Mouse (Mus musculus): ENCODE measurements around the gene Cela3b. TPM values are rescaled to one million over a fixed set of nuclear protein-coding genes. Genes with fewer than 3 reads are reported as not detected.

Cela3b gene
- 16.6 and 59.5 TPM in 2 replicates for total RNA-seq (2014; rRNA removed)
- 0.42 and 1.0 TPM in 2 replicates for polyA plus RNA-seq (2012; rRNA removed)

DNA sequence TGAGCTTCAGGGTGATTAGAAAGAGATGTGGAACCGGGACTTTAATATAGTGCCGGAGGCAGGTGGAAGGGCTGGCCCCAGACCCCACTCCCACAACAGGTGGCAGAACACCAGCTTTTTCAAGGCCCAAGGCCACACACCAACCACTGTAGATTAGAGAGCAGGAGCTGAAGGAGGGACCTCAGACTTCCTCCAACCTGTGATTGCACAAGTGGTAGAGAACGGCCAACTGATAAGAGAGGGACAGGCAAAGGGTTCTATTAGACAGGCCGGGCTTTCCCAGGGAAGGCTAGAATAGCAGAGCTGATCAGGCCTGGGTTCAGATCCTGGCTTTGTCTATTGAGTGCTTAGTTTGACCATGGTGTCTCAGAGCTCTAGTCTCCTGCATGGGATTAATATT is at the start of gene Cela3b:
TSS of gene Cela3b (minus strand) at position 39 of the 400 bp plus-strand sequence.
- H3K27me3 ChIP-seq (ENCODE audit: control insufficient read depth, insufficient read depth, low read length) = no peaks in the 10 kb centered on the region
- peak; percentile 53 for DNase-seq (ENCODE audit: extremely low read depth, low read depth, low spot score)
- no peak within 1 kb of the TSS for H3K27ac ChIP-seq (replicated peaks; ENCODE audit: insufficient read depth, low read depth, low read length)
- no peak within 1 kb of the TSS for H3K9ac ChIP-seq (ENCODE audit: low read depth, low read length)
- 53% methylated on average over 4 of the region's 4 CpGs for WGBS
- H3K4me3 ChIP-seq (ENCODE audit: insufficient read depth, low read depth, low read length) = no peak within 1 kb of the TSS
- no peaks in the 10 kb centered on the region for H3K36me3 ChIP-seq (ENCODE audit: control insufficient read depth, insufficient read depth, low read length)
- H3K4me1 ChIP-seq (ENCODE audit: control insufficient read depth, insufficient read depth, low read length) = no peaks in the 10 kb centered on the region
- TF ChIP-seq CTCF (IDR thresholded peaks at IDR 0.05; ENCODE audit: low read depth, low read length) (no peak), POLR2A (IDR thresholded peaks at IDR 0.05; ENCODE audit: extremely low read depth, insufficient read depth, low read length) (no peak)
- H3K79me2 ChIP-seq (ENCODE audit: control insufficient read depth, insufficient read depth, low read length) = no peaks in the 10 kb centered on the region

DNA sequence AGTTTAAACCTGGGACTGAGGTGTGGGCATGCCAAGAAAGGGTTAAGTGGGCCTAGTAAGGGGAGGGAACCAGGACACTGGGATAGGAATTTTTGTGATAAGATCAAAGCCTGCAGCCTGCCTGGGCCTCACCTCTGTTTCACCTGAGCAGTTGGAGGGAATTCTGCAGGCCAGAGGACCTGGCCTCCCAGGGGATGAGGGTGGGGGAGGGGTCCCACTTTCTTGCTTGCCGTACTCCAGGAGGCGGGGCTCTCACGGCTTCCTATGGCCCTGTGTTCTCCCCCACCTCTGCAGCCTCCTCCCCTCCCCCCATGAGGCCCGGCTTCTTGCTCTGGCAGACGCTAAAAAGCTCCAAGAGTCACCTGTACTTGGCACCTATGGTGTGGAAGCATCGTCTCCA is 49.4 kb upstream of the Cela3b start:
- H3K27me3 ChIP-seq (ENCODE audit: control insufficient read depth, insufficient read depth, low read length) = no peaks in the 10 kb centered on the region
- no peak overlapping the region for H3K4me3 ChIP-seq (ENCODE audit: insufficient read depth, low read depth, low read length)
- DNase-seq (ENCODE audit: extremely low read depth, low read depth, low spot score) = no peak
- H3K4me1 ChIP-seq (ENCODE audit: control insufficient read depth, insufficient read depth, low read length) = peaks cover 18% of the 10 kb centered on the region
- no peak for TF ChIP-seq CTCF (IDR thresholded peaks at IDR 0.05; ENCODE audit: low read depth, low read length)
- H3K9ac ChIP-seq (ENCODE audit: low read depth, low read length) = no peak overlapping the region
- no peaks in the 10 kb centered on the region for H3K36me3 ChIP-seq (ENCODE audit: control insufficient read depth, insufficient read depth, low read length)
- no peaks in the 10 kb centered on the region for H3K79me2 ChIP-seq (ENCODE audit: control insufficient read depth, insufficient read depth, low read length)
- WGBS = 24% methylated on average over 6 of the region's 6 CpGs
- no peak overlapping the region for H3K27ac ChIP-seq (replicated peaks; ENCODE audit: insufficient read depth, low read depth, low read length)

DNA sequence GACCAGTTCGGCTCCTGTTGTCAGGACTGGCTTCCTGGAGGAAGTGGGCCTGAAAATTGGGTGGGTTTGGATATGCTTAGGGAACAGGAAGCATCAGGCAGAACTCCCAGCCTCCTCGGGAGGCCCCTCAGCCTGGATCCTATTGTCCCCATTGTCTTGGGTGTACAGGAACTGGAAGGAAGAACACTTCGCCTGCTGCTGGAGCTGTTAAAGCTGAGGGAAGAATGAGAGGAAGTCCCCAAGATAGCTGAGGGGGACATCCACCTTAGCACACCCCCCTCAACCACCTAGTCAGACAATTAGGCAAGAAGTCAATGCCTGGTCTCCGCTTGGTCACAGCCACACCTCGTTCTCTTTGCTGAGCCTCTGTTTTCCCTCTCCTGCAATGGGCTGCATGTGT is 48.0 kb upstream of the Cela3b start:
- no peak overlapping the region for H3K9ac ChIP-seq (ENCODE audit: low read depth, low read length)
- H3K79me2 ChIP-seq (ENCODE audit: control insufficient read depth, insufficient read depth, low read length) = no peaks in the 10 kb centered on the region
- H3K27me3 ChIP-seq (ENCODE audit: control insufficient read depth, insufficient read depth, low read length) = no peaks in the 10 kb centered on the region
- peaks cover 18% of the 10 kb centered on the region for H3K4me1 ChIP-seq (ENCODE audit: control insufficient read depth, insufficient read depth, low read length)
- no peak for DNase-seq (ENCODE audit: extremely low read depth, low read depth, low spot score)
- peak overlapping the region; percentile 32 for H3K27ac ChIP-seq (replicated peaks; ENCODE audit: insufficient read depth, low read depth, low read length)
- no peak overlapping the region for H3K4me3 ChIP-seq (ENCODE audit: insufficient read depth, low read depth, low read length)
- H3K36me3 ChIP-seq (ENCODE audit: control insufficient read depth, insufficient read depth, low read length) = no peaks in the 10 kb centered on the region
- no peak for TF ChIP-seq POLR2A (IDR thresholded peaks at IDR 0.05; ENCODE audit: extremely low read depth, insufficient read depth, low read length)
- no peak for TF ChIP-seq CTCF (IDR thresholded peaks at IDR 0.05; ENCODE audit: low read depth, low read length)
- WGBS = 72% methylated on average over 5 of the region's 5 CpGs

DNA sequence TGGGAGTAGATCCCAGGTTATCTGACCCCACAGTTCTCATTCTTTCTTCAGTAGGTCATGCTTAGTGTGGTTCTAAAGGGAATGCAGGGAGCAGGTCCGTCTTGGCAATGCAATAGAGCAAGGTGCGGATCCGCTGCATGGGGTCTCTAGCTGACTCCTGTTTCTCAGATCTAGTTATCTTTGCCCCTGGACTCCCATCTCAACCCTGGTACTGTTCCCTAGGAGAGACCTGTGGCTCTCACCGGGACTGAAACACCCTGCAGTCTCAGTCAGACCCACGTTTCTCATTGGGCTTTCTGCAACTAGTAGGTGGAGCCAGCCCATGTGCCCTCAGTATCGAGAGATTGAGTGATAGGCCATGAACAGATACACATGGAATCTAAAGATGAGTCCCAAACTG is 47.3 kb upstream of the Cela3b start:
- TF ChIP-seq POLR2A (IDR thresholded peaks at IDR 0.05; ENCODE audit: extremely low read depth, insufficient read depth, low read length) (no peak), CTCF (IDR thresholded peaks at IDR 0.05; ENCODE audit: low read depth, low read length) (no peak)
- DNase-seq (ENCODE audit: extremely low read depth, low read depth, low spot score) = no peak
- Histone ChIP-seq H3K4me3 (ENCODE audit: insufficient read depth, low read depth, low read length) (no peak overlapping the region), H3K79me2 (ENCODE audit: control insufficient read depth, insufficient read depth, low read length) (peaks cover 4% of the 10 kb centered on the region; the same call in 1 of the 2 replicates), H3K27me3 (ENCODE audit: control insufficient read depth, insufficient read depth, low read length) (no peaks in the 10 kb centered on the region), H3K4me1 (ENCODE audit: control insufficient read depth, insufficient read depth, low read length) (peaks cover 18% of the 10 kb centered on the region), H3K36me3 (ENCODE audit: control insufficient read depth, insufficient read depth, low read length) (no peaks in the 10 kb centered on the region), H3K9ac (ENCODE audit: low read depth, low read length) (no peak overlapping the region), H3K27ac (replicated peaks; ENCODE audit: insufficient read depth, low read depth, low read length) (no peak overlapping the region; the same call in 1 of the 2 replicates)
- 72% methylated on average over 6 of the region's 6 CpGs for WGBS

DNA sequence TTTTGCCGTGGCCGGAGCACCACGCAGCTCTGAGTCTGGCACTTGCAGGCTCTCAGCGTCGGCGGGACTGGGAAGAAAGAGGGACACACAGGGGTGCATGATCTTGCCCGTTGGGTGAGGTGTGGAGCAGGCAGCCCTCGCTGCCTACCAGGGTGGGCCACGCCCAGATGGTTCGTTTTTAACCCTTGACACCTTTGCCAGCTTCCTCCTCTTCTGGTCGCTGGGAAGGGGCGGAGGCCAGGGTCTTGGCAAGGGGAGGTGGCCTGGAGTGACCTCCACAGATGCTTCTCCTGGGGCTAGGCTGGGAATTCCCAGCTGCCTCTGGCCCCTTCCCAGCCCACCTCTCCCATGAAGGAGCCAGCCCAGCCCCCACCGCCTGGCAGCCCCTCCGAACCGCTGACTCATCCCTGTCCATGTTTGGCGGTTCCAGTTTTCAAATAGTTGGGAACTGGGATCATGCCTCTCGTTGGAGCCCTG is 46.5 kb upstream of the Cela3b start:
- no peaks in the 10 kb centered on the region for H3K27me3 ChIP-seq (ENCODE audit: control insufficient read depth, insufficient read depth, low read length)
- H3K27ac ChIP-seq (replicated peaks; ENCODE audit: insufficient read depth, low read depth, low read length) = no peak overlapping the region; the same call in 1 of the 2 replicates
- no peak for TF ChIP-seq CTCF (IDR thresholded peaks at IDR 0.05; ENCODE audit: low read depth, low read length)
- no peaks in the 10 kb centered on the region for H3K36me3 ChIP-seq (ENCODE audit: control insufficient read depth, insufficient read depth, low read length)
- no peak overlapping the region for H3K9ac ChIP-seq (ENCODE audit: low read depth, low read length)
- H3K4me3 ChIP-seq (ENCODE audit: insufficient read depth, low read depth, low read length) = peak overlapping the region; percentile 11; the same call in 1 of the 2 replicates
- WGBS = 40% methylated on average over 17 of the region's 17 CpGs
- peaks cover 17% of the 10 kb centered on the region for H3K4me1 ChIP-seq (ENCODE audit: control insufficient read depth, insufficient read depth, low read length)
- peaks cover 4% of the 10 kb centered on the region; the same call in 1 of the 2 replicates for H3K79me2 ChIP-seq (ENCODE audit: control insufficient read depth, insufficient read depth, low read length)
- no peak for DNase-seq (ENCODE audit: extremely low read depth, low read depth, low spot score)

DNA sequence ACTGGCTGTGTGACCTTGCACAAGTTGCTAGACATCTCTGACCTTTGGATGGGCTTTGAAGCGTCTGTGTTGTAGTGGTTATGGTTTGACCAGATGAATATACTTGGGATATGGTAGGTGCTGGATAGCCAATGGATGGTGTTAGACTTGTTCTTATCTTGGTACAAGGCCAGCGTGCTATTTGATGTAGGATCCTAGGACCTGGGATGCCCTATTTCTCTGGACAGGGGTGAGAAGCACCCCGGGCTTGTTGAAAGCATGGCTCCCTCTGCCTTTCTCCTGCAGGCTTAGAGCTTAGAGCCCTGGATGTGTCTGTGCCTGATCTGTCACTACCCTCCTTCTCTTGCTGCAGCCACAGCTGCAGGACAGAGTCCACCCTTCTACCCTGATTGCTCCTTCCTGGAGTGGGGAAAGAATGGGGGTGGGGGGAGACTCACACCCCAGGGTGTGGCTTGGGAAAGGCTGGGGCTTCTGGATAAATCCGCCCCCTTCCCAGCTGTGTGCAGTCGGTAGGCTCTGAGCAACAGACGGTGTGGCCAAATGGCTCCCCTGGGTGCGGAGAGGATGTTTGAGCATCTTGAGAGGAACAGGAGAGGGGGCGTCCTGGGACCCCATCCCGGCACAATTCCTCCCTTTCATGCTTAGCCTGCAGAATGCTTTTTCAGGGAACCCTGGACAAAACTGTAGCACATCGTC is 45.9 kb upstream of the Cela3b start:
- H3K4me3 ChIP-seq (ENCODE audit: insufficient read depth, low read depth, low read length) = no peak overlapping the region
- no peaks in the 10 kb centered on the region for H3K36me3 ChIP-seq (ENCODE audit: control insufficient read depth, insufficient read depth, low read length)
- no peak for DNase-seq (ENCODE audit: extremely low read depth, low read depth, low spot score)
- H3K27ac ChIP-seq (replicated peaks; ENCODE audit: insufficient read depth, low read depth, low read length) = no peak overlapping the region
- peaks cover 12% of the 10 kb centered on the region for H3K4me1 ChIP-seq (ENCODE audit: control insufficient read depth, insufficient read depth, low read length)
- no peak overlapping the region for H3K9ac ChIP-seq (ENCODE audit: low read depth, low read length)
- TF ChIP-seq POLR2A (IDR thresholded peaks at IDR 0.05; ENCODE audit: extremely low read depth, insufficient read depth, low read length) (0 out of 2 replicates have a peak, but pooled peaks have one; percentile 0), CTCF (IDR thresholded peaks at IDR 0.05; ENCODE audit: low read depth, low read length) (no peak)
- H3K79me2 ChIP-seq (ENCODE audit: control insufficient read depth, insufficient read depth, low read length) = peaks cover 4% of the 10 kb centered on the region; the same call in 1 of the 2 replicates
- WGBS = 40% methylated on average over 10 of the region's 10 CpGs
- no peaks in the 10 kb centered on the region for H3K27me3 ChIP-seq (ENCODE audit: control insufficient read depth, insufficient read depth, low read length)

Data from liver, adult 2 months (tissue).